Mouse (Mus musculus): Measurements from ENCODE around the gene Aspg. TPM values are rescaled to one million over a fixed set of nuclear protein-coding genes. Genes with fewer than 3 reads are reported as not detected.

Gene Aspg
- polyA plus RNA-seq (2014; fragmentation: Nextera tagmentation; extraction: Ambion mirVana) = 0.15 TPM in 1 of 2 replicates, not detected in the other

GRCm38 (mm10) chr12:112106541-112106971 is at the start of gene Aspg:
TSS of gene Aspg (plus strand) at chr12:112106679.
- Histone ChIP-seq H3K4me3 (ENCODE audit: control insufficient read depth in 1 of 2, insufficient read depth in 1 of 2, low read depth in 1 of 2, low read length in 2 of 2) (peak within 1 kb of the TSS; percentile 11 to 18; a peak in 3 of 4 replicates), H3K9ac (ENCODE audit: low read length) (no peak within 1 kb of the TSS), H3K36me3 (ENCODE audit: control insufficient read depth, insufficient read depth, low read length) (no peaks in the 10 kb centered on the region), H3K27me3 (ENCODE audit: control insufficient read depth, insufficient read depth, low read length) (peaks cover 14% of the 10 kb centered on the region), H3K9me3 (ENCODE audit: control insufficient read depth, low read length) (no peaks in the 10 kb centered on the region), H3K27ac (replicated peaks in 1 of 2; ENCODE audit: control insufficient read depth in 1 of 2, insufficient read depth in 1 of 2, low read depth in 2 of 2, low read length in 2 of 2) (no peak within 1 kb of the TSS), H3K4me2 (ENCODE audit: low read length) (peak within 1 kb of the TSS; percentile 58), H3K4me1 (ENCODE audit: control insufficient read depth in 2 of 2, insufficient read depth in 2 of 2, low read length in 2 of 2) (peaks cover 7 to 8% of the 10 kb centered on the region in 2 experiments; a peak in 3 of 4 replicates)
- 0 out of 2 replicates have a peak, but pooled peaks have one; percentile 33 for ATAC-seq (ENCODE audit: insufficient number of reproducible peaks, insufficient read depth, low FRiP score, low read depth)
- WGBS = 2% methylated on average over 14 of the region's 14 CpGs

DNA sequence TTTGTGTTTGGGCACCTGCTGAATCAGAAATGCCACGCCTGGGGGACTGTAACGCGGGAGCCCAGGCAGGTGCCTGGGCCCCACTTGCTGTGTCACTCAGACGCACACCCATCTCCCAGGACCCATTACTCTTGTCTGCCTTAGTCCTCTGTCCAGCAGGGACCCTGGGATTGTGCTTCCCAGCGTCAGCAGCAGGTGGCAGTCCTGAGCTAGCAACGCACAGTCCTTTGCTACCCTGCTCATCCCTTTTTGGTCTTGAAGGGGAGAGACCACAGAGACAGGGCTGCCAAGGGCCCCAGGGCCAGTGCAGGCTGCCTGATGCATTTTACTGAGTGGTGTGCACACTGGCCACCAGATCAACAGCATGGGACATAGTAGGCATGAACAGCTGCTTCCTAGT is 28.8 kb upstream of the Aspg start:
- H3K4me3 ChIP-seq (ENCODE audit: control insufficient read depth in 1 of 2, insufficient read depth in 1 of 2, low read depth in 1 of 2, low read length in 2 of 2) = no peak overlapping the region
- H3K27ac ChIP-seq (replicated peaks in 1 of 2; ENCODE audit: control insufficient read depth in 1 of 2, insufficient read depth in 1 of 2, low read depth in 2 of 2, low read length in 2 of 2) = no peak overlapping the region
- 2% methylated on average over 6 of the region's 6 CpGs for WGBS
- no peak overlapping the region for H3K4me2 ChIP-seq (ENCODE audit: low read length)
- no peaks in the 10 kb centered on the region for H3K36me3 ChIP-seq (ENCODE audit: control insufficient read depth, insufficient read depth, low read length)
- H3K27me3 ChIP-seq (ENCODE audit: control insufficient read depth, insufficient read depth, low read length) = no peaks in the 10 kb centered on the region
- H3K4me1 ChIP-seq (ENCODE audit: control insufficient read depth in 2 of 2, insufficient read depth in 2 of 2, low read length in 2 of 2) = no peaks in the 10 kb centered on the region
- no peaks in the 10 kb centered on the region for H3K9me3 ChIP-seq (ENCODE audit: control insufficient read depth, low read length)
- ATAC-seq (ENCODE audit: insufficient number of reproducible peaks, insufficient read depth, low FRiP score, low read depth) = peak; percentile 26; the same call in 1 of the 2 replicates
- H3K9ac ChIP-seq (ENCODE audit: low read length) = no peak overlapping the region

- Histone ChIP-seq H3K4me2 (ENCODE audit: low read length) (no peak overlapping the region), H3K4me1 (ENCODE audit: control insufficient read depth in 2 of 2, insufficient read depth in 2 of 2, low read length in 2 of 2) (no peaks in the 10 kb centered on the region), H3K27ac (replicated peaks in 1 of 2; ENCODE audit: control insufficient read depth in 1 of 2, insufficient read depth in 1 of 2, low read depth in 2 of 2, low read length in 2 of 2) (no peak overlapping the region), H3K9ac (ENCODE audit: low read length) (no peak overlapping the region), H3K9me3 (ENCODE audit: control insufficient read depth, low read length) (no peaks in the 10 kb centered on the region), H3K27me3 (ENCODE audit: control insufficient read depth, insufficient read depth, low read length) (no peaks in the 10 kb centered on the region), H3K36me3 (ENCODE audit: control insufficient read depth, insufficient read depth, low read length) (no peaks in the 10 kb centered on the region), H3K4me3 (ENCODE audit: control insufficient read depth in 1 of 2, insufficient read depth in 1 of 2, low read depth in 1 of 2, low read length in 2 of 2) (no peak overlapping the region)
- WGBS = 67% methylated on average over 8 of the region's 8 CpGs
- ATAC-seq (ENCODE audit: insufficient number of reproducible peaks, insufficient read depth, low FRiP score, low read depth) = no peak
Measured at GRCm38 (mm10) chr12:112079911-112080310, 26.6 kb upstream of the Aspg start.

GRCm38 (mm10) chr12:112080911-112081310 is 25.6 kb upstream of the Aspg start:
- ATAC-seq (ENCODE audit: insufficient number of reproducible peaks, insufficient read depth, low FRiP score, low read depth) = no peak
- WGBS = 88% methylated on average over 4 of the region's 4 CpGs
- H3K4me1 ChIP-seq (ENCODE audit: control insufficient read depth in 2 of 2, insufficient read depth in 2 of 2, low read length in 2 of 2) = no peaks in the 10 kb centered on the region
- no peaks in the 10 kb centered on the region for H3K36me3 ChIP-seq (ENCODE audit: control insufficient read depth, insufficient read depth, low read length)
- no peaks in the 10 kb centered on the region for H3K27me3 ChIP-seq (ENCODE audit: control insufficient read depth, insufficient read depth, low read length)
- H3K4me2 ChIP-seq (ENCODE audit: low read length) = no peak overlapping the region
- no peak overlapping the region for H3K27ac ChIP-seq (replicated peaks in 1 of 2; ENCODE audit: control insufficient read depth in 1 of 2, insufficient read depth in 1 of 2, low read depth in 2 of 2, low read length in 2 of 2)
- no peak overlapping the region for H3K4me3 ChIP-seq (ENCODE audit: control insufficient read depth in 1 of 2, insufficient read depth in 1 of 2, low read depth in 1 of 2, low read length in 2 of 2)
- no peaks in the 10 kb centered on the region for H3K9me3 ChIP-seq (ENCODE audit: control insufficient read depth, low read length)
- no peak overlapping the region for H3K9ac ChIP-seq (ENCODE audit: low read length)

- Histone ChIP-seq H3K4me1 (ENCODE audit: control insufficient read depth in 2 of 2, insufficient read depth in 2 of 2, low read length in 2 of 2) (peaks cover 0 to 5% of the 10 kb centered on the region in 2 experiments; a peak in 2 of 4 replicates), H3K27me3 (ENCODE audit: control insufficient read depth, insufficient read depth, low read length) (no peaks in the 10 kb centered on the region), H3K9ac (ENCODE audit: low read length) (no peak overlapping the region), H3K9me3 (ENCODE audit: control insufficient read depth, low read length) (no peaks in the 10 kb centered on the region), H3K27ac (replicated peaks in 1 of 2; ENCODE audit: control insufficient read depth in 1 of 2, insufficient read depth in 1 of 2, low read depth in 2 of 2, low read length in 2 of 2) (no peak overlapping the region), H3K4me2 (ENCODE audit: low read length) (no peak overlapping the region), H3K36me3 (ENCODE audit: control insufficient read depth, insufficient read depth, low read length) (no peaks in the 10 kb centered on the region), H3K4me3 (ENCODE audit: control insufficient read depth in 1 of 2, insufficient read depth in 1 of 2, low read depth in 1 of 2, low read length in 2 of 2) (no peak overlapping the region)
- 67% methylated on average over 1 of the region's 1 CpGs for WGBS
- no peak for ATAC-seq (ENCODE audit: insufficient number of reproducible peaks, insufficient read depth, low FRiP score, low read depth)
Measured at GRCm38 (mm10) chr12:112082241-112082640, 24.2 kb upstream of the Aspg start.

DNA sequence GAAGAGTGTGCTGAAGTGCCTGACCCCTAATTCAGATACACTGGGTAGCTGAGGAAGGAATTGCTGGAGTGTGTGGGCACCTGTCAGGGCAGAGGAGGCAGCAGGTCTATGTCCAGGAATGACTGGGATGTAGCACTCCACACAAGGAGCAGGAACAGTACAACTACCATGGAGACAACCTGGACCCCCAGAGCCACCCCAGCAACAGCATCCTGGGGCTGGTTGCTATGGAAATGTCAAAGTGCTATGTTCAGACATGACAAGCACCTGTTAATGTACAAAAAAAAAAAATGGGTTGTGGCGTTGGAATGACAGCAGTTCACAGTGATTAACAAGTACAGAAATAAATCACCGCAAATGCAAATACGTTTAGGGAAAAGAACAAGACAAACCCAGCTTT is 20.2 kb upstream of the Aspg start:
- Histone ChIP-seq H3K4me3 (ENCODE audit: control insufficient read depth in 1 of 2, insufficient read depth in 1 of 2, low read depth in 1 of 2, low read length in 2 of 2) (no peak overlapping the region), H3K9me3 (ENCODE audit: control insufficient read depth, low read length) (no peaks in the 10 kb centered on the region), H3K36me3 (ENCODE audit: control insufficient read depth, insufficient read depth, low read length) (no peaks in the 10 kb centered on the region), H3K27me3 (ENCODE audit: control insufficient read depth, insufficient read depth, low read length) (0 out of 2 replicates have a peak, but pooled peaks cover 7% of the 10 kb centered on the region), H3K4me2 (ENCODE audit: low read length) (no peak overlapping the region), H3K27ac (replicated peaks in 1 of 2; ENCODE audit: control insufficient read depth in 1 of 2, insufficient read depth in 1 of 2, low read depth in 2 of 2, low read length in 2 of 2) (no peak overlapping the region), H3K9ac (ENCODE audit: low read length) (no peak overlapping the region), H3K4me1 (ENCODE audit: control insufficient read depth in 2 of 2, insufficient read depth in 2 of 2, low read length in 2 of 2) (peaks cover 0 to 7% of the 10 kb centered on the region in 2 experiments; a peak in 2 of 4 replicates)
- ATAC-seq (ENCODE audit: insufficient number of reproducible peaks, insufficient read depth, low FRiP score, low read depth) = no peak
- 75% methylated on average over 3 of the region's 3 CpGs for WGBS

DNA sequence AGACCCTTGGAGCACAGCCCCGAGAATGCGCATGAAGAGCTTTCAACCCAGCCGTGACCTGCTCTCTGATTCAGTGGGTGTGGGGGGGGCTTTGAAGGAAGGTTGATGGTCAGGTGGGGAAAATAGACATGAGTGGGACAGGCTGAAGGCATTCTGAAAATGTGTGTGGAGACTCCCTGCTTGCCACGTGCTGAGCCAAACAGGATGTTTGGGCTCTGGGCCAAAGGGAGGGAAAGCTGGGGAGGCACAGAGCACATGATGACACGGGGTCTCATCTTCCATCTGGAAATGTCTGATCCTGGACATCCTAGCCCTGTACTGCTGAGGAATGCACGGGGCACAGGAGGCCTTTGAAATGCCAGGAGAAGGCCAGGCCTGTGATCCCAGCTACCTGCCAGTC is 19.8 kb upstream of the Aspg start:
- WGBS = 53% methylated on average over 6 of the region's 6 CpGs
- H3K9me3 ChIP-seq (ENCODE audit: control insufficient read depth, low read length) = no peaks in the 10 kb centered on the region
- H3K36me3 ChIP-seq (ENCODE audit: control insufficient read depth, insufficient read depth, low read length) = no peaks in the 10 kb centered on the region
- 0 out of 2 replicates have a peak, but pooled peaks cover 7% of the 10 kb centered on the region for H3K27me3 ChIP-seq (ENCODE audit: control insufficient read depth, insufficient read depth, low read length)
- H3K4me3 ChIP-seq (ENCODE audit: control insufficient read depth in 1 of 2, insufficient read depth in 1 of 2, low read depth in 1 of 2, low read length in 2 of 2) = no peak overlapping the region
- no peak overlapping the region for H3K4me2 ChIP-seq (ENCODE audit: low read length)
- peaks cover 0 to 7% of the 10 kb centered on the region in 2 experiments; a peak in 2 of 4 replicates for H3K4me1 ChIP-seq (ENCODE audit: control insufficient read depth in 2 of 2, insufficient read depth in 2 of 2, low read length in 2 of 2)
- no peak for ATAC-seq (ENCODE audit: insufficient number of reproducible peaks, insufficient read depth, low FRiP score, low read depth)
- no peak overlapping the region for H3K9ac ChIP-seq (ENCODE audit: low read length)
- no peak overlapping the region for H3K27ac ChIP-seq (replicated peaks in 1 of 2; ENCODE audit: control insufficient read depth in 1 of 2, insufficient read depth in 1 of 2, low read depth in 2 of 2, low read length in 2 of 2)

All from heart, embryonic 14.5 days (tissue).